Mouse (Mus musculus): ENCODE data around the gene Nrxn3. TPM values are rescaled to one million over a fixed set of nuclear protein-coding genes. Genes with fewer than 3 reads are reported as not detected.

The Nrxn3 gene
- polyA plus RNA-seq, 1 experiment from 2014 or later, result 6.3 TPM

- no peak for ATAC-seq (ENCODE audit: insufficient number of reproducible peaks, insufficient read depth, low FRiP score, low read depth)
Observed at GRCm38 (mm10) chr12:88859456-88860345, 137.0 kb downstream of the Nrxn3 start.

GRCm38 (mm10) chr12:88860397-88860796, 137.7 kb downstream of the Nrxn3 start:
- Histone ChIP-seq H3K27ac (ENCODE audit: low read length) (no peak overlapping the region), H3K27me3 (ENCODE audit: control insufficient read depth, insufficient read depth, low read length) (no peaks in the 10 kb centered on the region), H3K4me1 (ENCODE audit: control insufficient read depth, insufficient read depth, low read length) (no peaks in the 10 kb centered on the region), H3K9ac (replicated peaks; ENCODE audit: low read depth, low read length) (no peak overlapping the region), H3K4me3 (ENCODE audit: low read depth, low read length) (no peak overlapping the region), H3K4me2 (replicated peaks; ENCODE audit: low read depth, low read length) (no peak overlapping the region), H3K36me3 (ENCODE audit: control insufficient read depth, insufficient read depth, low read length) (no peaks in the 10 kb centered on the region), H3K9me3 (ENCODE audit: control insufficient read depth, low read depth, low read length) (no peaks in the 10 kb centered on the region)
- ATAC-seq (ENCODE audit: insufficient number of reproducible peaks, insufficient read depth, low FRiP score, low read depth), result no peak
- 47% methylated on average over 4 of the region's 4 CpGs for WGBS

More at GRCm38 (mm10) chr12:88859456-88860345, 137.0 kb downstream of the Nrxn3 start:
- WGBS, result 70% methylated on average over 6 of the region's 6 CpGs
- H3K4me2 ChIP-seq (replicated peaks; ENCODE audit: low read depth, low read length), result no peak overlapping the region
- no peak overlapping the region for H3K4me3 ChIP-seq (ENCODE audit: low read depth, low read length)
- H3K9me3 ChIP-seq (ENCODE audit: control insufficient read depth, low read depth, low read length), result no peaks in the 10 kb centered on the region
- H3K4me1 ChIP-seq (ENCODE audit: control insufficient read depth, insufficient read depth, low read length), result no peaks in the 10 kb centered on the region
- H3K9ac ChIP-seq (replicated peaks; ENCODE audit: low read depth, low read length), result no peak overlapping the region
- no peaks in the 10 kb centered on the region for H3K36me3 ChIP-seq (ENCODE audit: control insufficient read depth, insufficient read depth, low read length)
- H3K27ac ChIP-seq (ENCODE audit: low read length), result no peak overlapping the region
- no peaks in the 10 kb centered on the region for H3K27me3 ChIP-seq (ENCODE audit: control insufficient read depth, insufficient read depth, low read length)

- Histone ChIP-seq H3K36me3 (ENCODE audit: control insufficient read depth, insufficient read depth, low read length) (no peaks in the 10 kb centered on the region), H3K4me3 (ENCODE audit: low read depth, low read length) (no peak overlapping the region), H3K27ac (ENCODE audit: low read length) (no peak overlapping the region), H3K9me3 (ENCODE audit: control insufficient read depth, low read depth, low read length) (no peaks in the 10 kb centered on the region), H3K4me1 (ENCODE audit: control insufficient read depth, insufficient read depth, low read length) (no peaks in the 10 kb centered on the region), H3K9ac (replicated peaks; ENCODE audit: low read depth, low read length) (no peak overlapping the region), H3K27me3 (ENCODE audit: control insufficient read depth, insufficient read depth, low read length) (no peaks in the 10 kb centered on the region), H3K4me2 (replicated peaks; ENCODE audit: low read depth, low read length) (no peak overlapping the region)
- ATAC-seq (ENCODE audit: insufficient number of reproducible peaks, insufficient read depth, low FRiP score, low read depth), result no peak
- WGBS, result 77% methylated on average over 4 of the region's 4 CpGs
Observed at GRCm38 (mm10) chr12:88863069-88863468, 140.4 kb downstream of the Nrxn3 start.

GRCm38 (mm10) chr12:88868288-88868687, 145.6 kb downstream of the Nrxn3 start:
- H3K27ac ChIP-seq (ENCODE audit: low read length), result no peak overlapping the region
- H3K4me1 ChIP-seq (ENCODE audit: control insufficient read depth, insufficient read depth, low read length), result no peaks in the 10 kb centered on the region
- no peak overlapping the region for H3K4me3 ChIP-seq (ENCODE audit: low read depth, low read length)
- no peaks in the 10 kb centered on the region for H3K27me3 ChIP-seq (ENCODE audit: control insufficient read depth, insufficient read depth, low read length)
- H3K9ac ChIP-seq (replicated peaks; ENCODE audit: low read depth, low read length), result no peak overlapping the region
- no peaks in the 10 kb centered on the region for H3K9me3 ChIP-seq (ENCODE audit: control insufficient read depth, low read depth, low read length)
- no peaks in the 10 kb centered on the region for H3K36me3 ChIP-seq (ENCODE audit: control insufficient read depth, insufficient read depth, low read length)
- no peak for ATAC-seq (ENCODE audit: insufficient number of reproducible peaks, insufficient read depth, low FRiP score, low read depth)
- no peak overlapping the region for H3K4me2 ChIP-seq (replicated peaks; ENCODE audit: low read depth, low read length)

GRCm38 (mm10) chr12:88897331-88897730, 174.7 kb downstream of the Nrxn3 start:
- H3K4me2 ChIP-seq (replicated peaks; ENCODE audit: low read depth, low read length), result no peak overlapping the region
- no peak overlapping the region for H3K27ac ChIP-seq (ENCODE audit: low read length)
- H3K4me1 ChIP-seq (ENCODE audit: control insufficient read depth, insufficient read depth, low read length), result no peaks in the 10 kb centered on the region
- H3K4me3 ChIP-seq (ENCODE audit: low read depth, low read length), result no peak overlapping the region
- no peak for ATAC-seq (ENCODE audit: insufficient number of reproducible peaks, insufficient read depth, low FRiP score, low read depth)
- WGBS, result 82% methylated on average over 1 of the region's 1 CpGs
- no peaks in the 10 kb centered on the region for H3K36me3 ChIP-seq (ENCODE audit: control insufficient read depth, insufficient read depth, low read length)
- no peaks in the 10 kb centered on the region for H3K9me3 ChIP-seq (ENCODE audit: control insufficient read depth, low read depth, low read length)
- no peak overlapping the region for H3K9ac ChIP-seq (replicated peaks; ENCODE audit: low read depth, low read length)
- no peaks in the 10 kb centered on the region for H3K27me3 ChIP-seq (ENCODE audit: control insufficient read depth, insufficient read depth, low read length)

- H3K9ac ChIP-seq (replicated peaks; ENCODE audit: low read depth, low read length), result no peak overlapping the region
- H3K36me3 ChIP-seq (ENCODE audit: control insufficient read depth, insufficient read depth, low read length), result no peaks in the 10 kb centered on the region
- no peak for ATAC-seq (ENCODE audit: insufficient number of reproducible peaks, insufficient read depth, low FRiP score, low read depth)
- no peaks in the 10 kb centered on the region for H3K9me3 ChIP-seq (ENCODE audit: control insufficient read depth, low read depth, low read length)
- no peaks in the 10 kb centered on the region for H3K27me3 ChIP-seq (ENCODE audit: control insufficient read depth, insufficient read depth, low read length)
- no peak overlapping the region for H3K27ac ChIP-seq (ENCODE audit: low read length)
- H3K4me2 ChIP-seq (replicated peaks; ENCODE audit: low read depth, low read length), result no peak overlapping the region
- H3K4me1 ChIP-seq (ENCODE audit: control insufficient read depth, insufficient read depth, low read length), result no peaks in the 10 kb centered on the region
- WGBS, result 54% methylated on average over 7 of the region's 7 CpGs
- H3K4me3 ChIP-seq (ENCODE audit: low read depth, low read length), result no peak overlapping the region
Observed at GRCm38 (mm10) chr12:88900014-88900727, 177.5 kb downstream of the Nrxn3 start.

GRCm38 (mm10) chr12:88900728-88901080, 178.0 kb downstream of the Nrxn3 start:
- H3K27ac ChIP-seq (ENCODE audit: low read length), result no peak overlapping the region
- no peak for ATAC-seq (ENCODE audit: insufficient number of reproducible peaks, insufficient read depth, low FRiP score, low read depth)
- H3K27me3 ChIP-seq (ENCODE audit: control insufficient read depth, insufficient read depth, low read length), result no peaks in the 10 kb centered on the region
- H3K4me3 ChIP-seq (ENCODE audit: low read depth, low read length), result no peak overlapping the region
- WGBS, result 0% methylated on average over 1 of the region's 1 CpGs
- no peaks in the 10 kb centered on the region for H3K4me1 ChIP-seq (ENCODE audit: control insufficient read depth, insufficient read depth, low read length)
- H3K36me3 ChIP-seq (ENCODE audit: control insufficient read depth, insufficient read depth, low read length), result no peaks in the 10 kb centered on the region
- no peaks in the 10 kb centered on the region for H3K9me3 ChIP-seq (ENCODE audit: control insufficient read depth, low read depth, low read length)
- H3K4me2 ChIP-seq (replicated peaks; ENCODE audit: low read depth, low read length), result no peak overlapping the region
- no peak overlapping the region for H3K9ac ChIP-seq (replicated peaks; ENCODE audit: low read depth, low read length)

- 47% methylated on average over 2 of the region's 2 CpGs for WGBS
- no peak for ATAC-seq (ENCODE audit: insufficient number of reproducible peaks, insufficient read depth, low FRiP score, low read depth)
- Histone ChIP-seq H3K27ac (ENCODE audit: low read length) (no peak overlapping the region), H3K36me3 (ENCODE audit: control insufficient read depth, insufficient read depth, low read length) (no peaks in the 10 kb centered on the region), H3K4me2 (replicated peaks; ENCODE audit: low read depth, low read length) (no peak overlapping the region), H3K4me1 (ENCODE audit: control insufficient read depth, insufficient read depth, low read length) (no peaks in the 10 kb centered on the region), H3K4me3 (ENCODE audit: low read depth, low read length) (no peak overlapping the region), H3K9ac (replicated peaks; ENCODE audit: low read depth, low read length) (no peak overlapping the region), H3K27me3 (ENCODE audit: control insufficient read depth, insufficient read depth, low read length) (no peaks in the 10 kb centered on the region), H3K9me3 (ENCODE audit: control insufficient read depth, low read depth, low read length) (no peaks in the 10 kb centered on the region)
Observed at GRCm38 (mm10) chr12:88910761-88911160, 188.1 kb downstream of the Nrxn3 start.
